Mouse (Mus musculus) yolk sac, embryonic 10.5 days (tissue): Measurements from ENCODE around the gene Ssr1.

ENCODE experiments used
- DNase-seq: peaks from one replicate; pipeline ENCODE4 v3.0.0-alpha.2; 2017; ENCODE audit warnings: low spot score

Ssr1 gene

GRCm38 (mm10) chr13:37945392-37945791, 48.6 kb downstream of the Ssr1 start:
- no peak for DNase-seq

- DNase-seq: no peak
Observed at GRCm38 (mm10) chr13:37944306-37944705, 49.7 kb downstream of the Ssr1 start.

DNA sequence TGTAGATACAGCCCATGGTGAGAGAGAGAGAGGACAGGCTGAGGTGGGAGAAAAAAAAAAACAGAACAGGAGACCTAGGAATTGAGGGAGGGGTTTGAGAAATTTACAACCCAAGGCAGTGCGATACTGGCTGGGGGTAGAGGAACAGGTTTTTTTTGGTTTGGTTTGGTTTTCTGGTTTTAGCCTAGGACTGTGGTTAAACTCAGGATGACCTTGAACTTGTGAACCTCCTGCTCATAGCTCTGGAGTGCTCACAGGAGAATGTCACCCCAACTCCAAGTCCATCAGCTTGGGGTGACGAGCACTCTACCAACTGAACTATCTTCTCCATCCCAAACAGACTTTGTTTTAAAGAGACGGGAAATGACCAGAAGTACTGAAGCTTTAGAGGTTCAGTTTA, 50.6 kb downstream of the Ssr1 start:
- no peak for DNase-seq

DNA sequence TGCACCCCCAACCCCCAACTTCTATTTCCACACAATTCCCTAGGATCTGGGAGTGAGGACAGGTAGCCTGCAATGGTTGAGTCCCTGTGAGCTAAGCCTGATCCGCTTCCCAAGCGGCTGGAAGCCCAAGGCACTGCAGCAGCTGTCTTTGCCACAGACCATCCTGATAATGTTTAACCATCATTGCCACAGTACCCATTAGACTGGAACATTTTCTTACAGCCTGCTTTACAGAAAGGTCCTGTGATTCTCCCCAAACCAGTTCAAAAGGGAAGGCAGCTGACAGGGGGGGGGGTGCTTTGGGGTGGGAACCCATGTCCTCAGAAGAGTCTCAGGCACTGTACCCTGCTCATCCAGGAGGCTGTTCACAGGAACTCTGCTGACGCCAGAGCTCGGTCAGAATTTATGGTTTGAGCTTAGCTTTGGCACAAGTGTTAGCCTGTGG, 51.1 kb downstream of the Ssr1 start:
- no peak for DNase-seq

- no peak for DNase-seq
Observed at GRCm38 (mm10) chr13:37941950-37942886, 51.8 kb downstream of the Ssr1 start.

GRCm38 (mm10) chr13:37941138-37941645, 52.8 kb downstream of the Ssr1 start:
- DNase-seq: no peak

GRCm38 (mm10) chr13:37940649-37941048, 53.4 kb downstream of the Ssr1 start:
- DNase-seq: peak; percentile 51

GRCm38 (mm10) chr13:37940167-37940566, 53.9 kb downstream of the Ssr1 start:
- DNase-seq: peak; percentile 71

GRCm38 (mm10) chr13:37936351-37936750, 57.7 kb downstream of the Ssr1 start:
- no peak for DNase-seq

- DNase-seq: no peak
Observed at GRCm38 (mm10) chr13:37934920-37935319, 59.1 kb downstream of the Ssr1 start.

DNA sequence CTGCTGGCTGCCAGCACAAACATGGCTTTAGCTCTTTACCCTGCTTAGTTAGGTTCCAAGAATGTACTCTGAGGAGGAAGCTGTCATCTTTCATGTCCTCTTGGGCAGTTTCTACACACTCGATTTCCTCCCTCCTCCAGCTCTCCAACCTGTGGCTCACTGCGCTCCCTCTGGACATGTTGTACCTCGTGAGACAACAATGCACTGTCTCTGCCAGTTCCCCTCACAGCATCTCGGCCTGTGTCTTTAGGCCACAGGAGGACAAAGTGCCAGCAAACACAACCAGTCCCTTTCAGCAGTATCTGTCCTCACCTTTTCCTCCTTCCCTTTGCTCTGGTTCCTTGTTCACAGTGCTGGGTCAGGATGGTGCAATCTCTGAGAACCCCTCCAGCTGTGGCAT, 59.9 kb downstream of the Ssr1 start:
- no peak for DNase-seq

DNA sequence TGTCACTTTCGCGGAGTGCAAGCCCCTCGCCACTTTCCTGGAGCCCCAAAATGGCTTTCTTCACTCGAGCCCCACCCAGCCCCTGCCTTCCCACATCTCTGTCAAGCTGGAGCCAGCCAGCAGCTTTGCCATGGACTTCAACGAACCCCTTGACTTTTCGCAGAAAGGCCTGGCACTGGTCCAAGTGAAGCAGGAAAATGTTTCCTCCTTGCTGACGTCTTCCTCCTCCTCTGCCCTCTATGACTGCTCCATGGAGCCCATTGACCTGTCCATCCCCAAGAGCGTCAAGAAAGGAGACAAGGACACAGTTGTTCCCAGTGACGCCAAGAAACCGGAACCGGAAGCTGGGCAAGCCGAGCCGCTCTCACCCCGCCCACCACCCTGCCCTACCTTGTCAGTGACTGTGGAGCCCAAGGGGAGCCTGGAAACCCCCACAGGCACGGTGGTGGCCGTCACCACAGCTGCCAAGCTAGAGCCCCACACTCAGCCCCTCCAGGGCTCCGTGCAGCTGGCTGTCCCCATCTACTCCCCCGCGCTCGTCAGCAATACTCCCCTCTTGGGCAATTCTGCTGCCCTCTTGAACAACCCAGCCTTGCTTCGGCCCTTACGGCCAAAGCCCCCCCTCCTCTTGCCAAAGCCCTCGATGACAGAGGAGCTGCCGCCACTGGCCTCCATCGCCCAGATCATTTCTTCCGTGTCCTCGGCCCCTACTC, 62.7 kb downstream of the Ssr1 start:
- DNase-seq: no peak

GRCm38 (mm10) chr13:37930621-37931020, 63.4 kb downstream of the Ssr1 start:
- no peak for DNase-seq

DNA sequence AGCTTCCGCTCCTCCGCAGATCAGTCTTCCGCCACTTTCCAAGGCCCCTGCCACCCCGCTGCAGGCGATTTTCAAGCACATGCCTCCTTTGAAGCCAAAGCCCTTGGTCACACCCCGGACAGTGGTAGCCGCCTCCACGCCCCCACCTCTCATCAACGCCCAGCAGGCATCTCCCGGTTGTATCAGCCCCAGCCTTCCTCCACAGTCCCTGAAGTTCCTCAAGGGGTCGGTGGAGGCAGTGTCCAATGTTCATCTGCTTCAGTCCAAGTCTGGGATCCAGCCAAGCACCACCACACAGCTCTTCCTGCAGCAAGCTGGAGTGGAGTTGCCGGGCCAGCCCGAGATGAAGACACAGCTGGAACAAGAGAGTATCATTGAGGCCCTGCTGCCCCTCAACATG, 63.9 kb downstream of the Ssr1 start:
- no peak for DNase-seq

DNA sequence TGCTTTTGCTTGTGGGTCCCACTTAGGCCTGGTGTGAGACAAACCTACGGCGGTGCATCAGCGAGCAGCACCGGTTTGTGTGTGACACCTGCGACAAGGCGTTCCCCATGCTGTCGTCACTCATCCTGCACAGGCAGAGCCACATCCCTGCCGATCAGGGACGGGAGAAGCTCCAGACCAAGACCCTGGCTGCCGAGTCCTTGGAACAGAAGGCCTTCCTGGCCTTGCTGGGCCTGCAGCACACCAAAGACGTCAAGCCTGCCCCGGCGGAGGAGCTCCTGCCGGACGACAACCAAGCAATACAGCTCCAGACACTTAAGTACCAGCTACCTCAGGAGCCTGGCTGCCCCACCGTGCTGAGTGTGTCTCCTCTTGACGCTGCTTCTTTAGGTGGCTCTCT, 64.5 kb downstream of the Ssr1 start:
- DNase-seq: no peak

GRCm38 (mm10) chr13:37926394-37926793, 67.6 kb downstream of the Ssr1 start:
- DNase-seq: no peak

DNA sequence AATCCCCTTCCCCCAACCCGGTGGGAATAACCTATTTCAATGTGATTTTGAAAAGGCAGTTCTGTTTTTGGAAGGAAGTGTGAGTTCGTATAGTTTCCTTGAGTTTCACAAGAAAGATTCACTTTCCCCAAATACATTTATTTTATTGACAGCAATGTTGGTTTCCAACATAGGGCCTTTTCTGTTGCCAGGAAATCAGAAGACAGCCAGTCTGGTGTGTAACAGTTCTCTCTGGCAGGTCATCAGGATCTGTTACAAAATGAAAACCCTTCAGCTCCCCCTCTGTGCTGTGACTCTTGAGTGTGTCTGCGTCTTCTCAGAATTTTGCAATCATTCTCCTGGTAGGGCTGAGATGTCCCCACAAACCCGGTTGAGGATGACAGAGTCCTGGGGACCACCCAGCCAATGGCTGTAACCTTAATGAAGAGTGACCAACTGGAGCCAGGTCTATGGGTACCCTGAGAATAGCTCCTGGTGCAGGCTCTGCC, 69.5 kb downstream of the Ssr1 start:
- DNase-seq: no peak

DNA sequence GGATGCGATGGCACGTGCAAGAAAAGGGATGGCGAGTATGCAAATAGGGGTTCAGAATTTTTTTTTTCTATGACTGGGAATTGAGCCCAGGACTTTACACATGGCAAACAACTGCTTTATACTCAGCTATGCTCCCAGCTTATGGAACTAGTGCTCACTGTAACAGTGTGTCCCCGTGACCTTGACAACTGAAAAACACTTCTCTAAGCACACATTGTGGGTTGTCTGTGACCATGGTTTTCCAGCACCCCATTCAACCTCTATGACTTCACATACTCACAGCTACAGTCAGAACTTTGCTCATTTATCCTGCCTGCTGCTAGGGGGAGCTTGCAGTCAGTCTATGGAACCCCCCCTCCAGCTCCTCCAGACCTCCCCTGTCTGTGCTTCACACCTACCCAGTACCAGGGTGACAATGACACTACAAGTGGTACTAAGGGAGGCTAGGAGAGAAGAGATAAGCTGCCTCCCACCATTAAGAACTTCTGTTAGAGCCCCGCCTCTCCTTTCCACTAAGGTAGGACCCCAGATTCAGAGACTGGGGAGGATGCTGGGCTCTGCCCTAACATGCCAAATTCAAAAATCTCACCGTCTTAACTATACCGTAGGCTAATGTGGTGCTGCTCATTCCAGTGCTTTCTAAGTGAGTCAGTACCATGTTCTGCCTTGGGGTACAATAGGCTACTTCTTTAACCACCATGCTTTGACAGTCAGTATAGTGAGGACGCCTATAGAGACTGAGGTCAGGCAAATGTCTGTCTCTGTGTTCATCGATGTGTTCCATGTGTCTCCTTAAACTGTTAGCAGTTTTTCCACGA, 70.2 kb downstream of the Ssr1 start:
- no peak for DNase-seq

- no peak for DNase-seq
Observed at GRCm38 (mm10) chr13:37923091-37923490, 70.9 kb downstream of the Ssr1 start.

- DNase-seq: no peak
Observed at GRCm38 (mm10) chr13:37920727-37921126, 73.3 kb downstream of the Ssr1 start.

DNA sequence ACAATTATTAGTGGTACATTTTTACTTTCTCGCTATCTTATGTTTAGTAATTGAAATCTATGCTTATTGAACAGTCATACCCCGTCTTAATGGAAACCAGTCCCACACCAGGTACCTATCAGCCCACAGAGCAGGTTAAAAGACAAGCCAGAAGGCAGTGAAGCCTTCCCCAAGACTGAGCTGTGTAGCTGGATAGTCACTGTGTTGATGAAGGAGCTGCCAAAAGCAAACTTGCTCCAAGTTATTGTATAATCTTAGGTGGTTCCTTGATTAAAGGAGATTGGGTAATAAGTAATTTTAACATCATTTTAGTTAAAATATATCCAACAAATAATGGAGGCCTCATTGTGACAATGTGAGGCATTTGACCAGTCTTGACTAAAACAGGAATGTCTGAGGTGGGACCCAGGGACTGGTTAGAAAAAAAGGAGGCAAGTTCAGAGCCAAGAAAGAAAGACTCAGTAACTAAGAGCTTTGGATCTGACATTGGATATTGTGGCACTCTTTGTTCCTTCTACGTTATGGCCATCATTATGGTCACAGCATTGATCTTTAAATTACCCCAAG, 74.2 kb downstream of the Ssr1 start:
- DNase-seq: no peak
